Mouse (Mus musculus): Measurements from ENCODE around the gene Asna1. TPM values are rescaled to one million over a fixed set of nuclear protein-coding genes. Genes with fewer than 3 reads are reported as not detected.

Gene Asna1
- total and polyA plus RNA-seq, 3 experiments = 109 to 127 (median 119) TPM

GRCm38 (mm10) chr8:84973803-84974542 lies 51.1 kb downstream of the Asna1 start:
- peaks cover 25 to 37% of the 10 kb centered on the region in 2 experiments for H3K36me3 ChIP-seq (replicated peaks in 1 of 2; ENCODE audit: control insufficient read depth in 1 of 2, insufficient read depth in 1 of 2, low read length in 1 of 2)
- peak overlapping the region; percentile 88; the same call in 1 of the 2 replicates for H3K9ac ChIP-seq (ENCODE audit: insufficient read depth, low read depth)
- dilution Hi-C loops (cut with MboI; ENCODE audit: extremely low pct_ligation_motif_present, extremely low pct_unique_long_range_greater_than_20kb, low sequenced_read_pairs) (no loop called here), in situ Hi-C loops (cut with MboI; ENCODE audit: low pct_ligation_motif_present, low pct_unique_long_range_greater_than_20kb, low sequenced_read_pairs) (loop anchor here (5.0 kb wide), 1 partner anchor 33 kb away; no protein-coding TSS in a partner anchor)
- peaks cover 26% of the 10 kb centered on the region for H3K79me2 ChIP-seq (replicated peaks; ENCODE audit: control insufficient read depth, extremely low read depth, insufficient read depth, poor library complexity, severe bottlenecking)
- H3K27me3 ChIP-seq (replicated peaks) = no peaks in the 10 kb centered on the region
- H3K4me2 ChIP-seq (ENCODE audit: insufficient read depth, low read depth, poor library complexity, severe bottlenecking) = peak overlapping the region; percentile 98
- peak overlapping the region in 2 of 3 experiments; percentile 35 to 94 for H3K4me3 ChIP-seq (replicated peaks in 1 of 3; ENCODE audit: low read depth in 2 of 3, low read length in 2 of 3, poor library complexity in 1 of 3)
- no peaks in the 10 kb centered on the region for H3K9me3 ChIP-seq (replicated peaks; ENCODE audit: low read length)
- peaks cover 6 to 20% of the 10 kb centered on the region in 2 experiments; a peak in 3 of 4 replicates for H3K4me1 ChIP-seq (ENCODE audit: control insufficient read depth in 1 of 2, insufficient read depth in 2 of 2)
- TF ChIP-seq NELFE (IDR thresholded peaks at IDR 0.05; ENCODE audit: low read depth, low read length) (peak; percentile 15; the same call in 1 of the 2 replicates), CHD2 (IDR thresholded peaks at IDR 0.05; ENCODE audit: low read length) (no peak), SMC3 (IDR thresholded peaks at IDR 0.05; ENCODE audit: low read depth, low read length) (peak; percentile 98), ELF1 (IDR thresholded peaks at IDR 0.05; ENCODE audit: low read depth, low read length) (no peak), CHD1 (IDR thresholded peaks at IDR 0.05; ENCODE audit: low read depth, low read length) (no peak), MYC (IDR thresholded peaks at IDR 0.05; ENCODE audit: low read depth, low read length) (peak; percentile 76; the same call in 1 of the 2 replicates), RCOR1 (conservative IDR thresholded peaks at IDR 0.05; ENCODE audit: low read depth, low read length) (no peak), HCFC1 (IDR thresholded peaks at IDR 0.05; ENCODE audit: low read depth, low read length) (no peak), SIN3A (IDR thresholded peaks at IDR 0.05; ENCODE audit: low read length) (peak; percentile 80; the same call in 1 of the 2 replicates), POLR2A (IDR thresholded peaks at IDR 0.05; ENCODE audit: low read depth, low read length) (0 out of 2 replicates have a peak, but pooled peaks have one; percentile 5), RAD21 (IDR thresholded peaks at IDR 0.05; ENCODE audit: low read depth, low read length) (peak; percentile 99), ZC3H11A (IDR thresholded peaks at IDR 0.05; ENCODE audit: low read depth, low read length) (peak; percentile 84), CTCF (conservative IDR thresholded peaks at IDR 0.05 in 1 of 2, IDR thresholded peaks at IDR 0.05 in 1 of 2; ENCODE audit: low read depth in 2 of 2, low read length in 2 of 2) (peak; percentile 89 to 98), MAZ (IDR thresholded peaks at IDR 0.05; ENCODE audit: low read depth, low read length) (no peak)
- H3K27ac ChIP-seq (ENCODE audit: insufficient read depth, low read depth) = peak overlapping the region; percentile 30; the same call in 1 of the 2 replicates
- peak; percentile 76 for DNase-seq (ENCODE audit: extremely low read depth)

GRCm38 (mm10) chr8:84973079-84973478 lies 52.0 kb downstream of the Asna1 start:
- Histone ChIP-seq H3K27ac (ENCODE audit: insufficient read depth, low read depth) (no peak overlapping the region), H3K9ac (ENCODE audit: insufficient read depth, low read depth) (no peak overlapping the region), H3K36me3 (replicated peaks in 1 of 2; ENCODE audit: control insufficient read depth in 1 of 2, insufficient read depth in 1 of 2, low read length in 1 of 2) (peaks cover 25 to 37% of the 10 kb centered on the region in 2 experiments), H3K79me2 (replicated peaks; ENCODE audit: control insufficient read depth, extremely low read depth, insufficient read depth, poor library complexity, severe bottlenecking) (peaks cover 22% of the 10 kb centered on the region), H3K9me3 (replicated peaks; ENCODE audit: low read length) (no peaks in the 10 kb centered on the region), H3K4me1 (ENCODE audit: control insufficient read depth in 1 of 2, insufficient read depth in 2 of 2) (peaks cover 6 to 23% of the 10 kb centered on the region in 2 experiments; a peak in 3 of 4 replicates), H3K4me2 (ENCODE audit: insufficient read depth, low read depth, poor library complexity, severe bottlenecking) (no peak overlapping the region), H3K4me3 (replicated peaks in 1 of 3; ENCODE audit: low read depth in 2 of 3, low read length in 2 of 3, poor library complexity in 1 of 3) (no peak overlapping the region), H3K27me3 (replicated peaks) (no peaks in the 10 kb centered on the region)
- dilution Hi-C loops (cut with MboI; ENCODE audit: extremely low pct_ligation_motif_present, extremely low pct_unique_long_range_greater_than_20kb, low sequenced_read_pairs) = no loop called here
- no peak for TF ChIP-seq KAT2A (IDR thresholded peaks at IDR 0.05; ENCODE audit: insufficient replicate concordance, low read length)
- no peak for TF ChIP-seq USF2 (conservative IDR thresholded peaks at IDR 0.05; ENCODE audit: low read depth, low read length)
- no peak for TF ChIP-seq EP300 (IDR thresholded peaks at IDR 0.05; ENCODE audit: low read length)
- TF ChIP-seq TCF12 (IDR thresholded peaks at IDR 0.05; ENCODE audit: low read depth, low read length) = no peak
- no peak for TF ChIP-seq POLR2AphosphoS2 (IDR thresholded peaks at IDR 0.05; ENCODE audit: low read depth, low read length)
- no peak for TF ChIP-seq JUN (IDR thresholded peaks at IDR 0.05; ENCODE audit: insufficient read depth, low read depth, low read length)
- in situ Hi-C loops (cut with MboI; ENCODE audit: low pct_ligation_motif_present, low pct_unique_long_range_greater_than_20kb, low sequenced_read_pairs) = loop anchor here (5.0 kb wide), 1 partner anchor 34 kb away; no protein-coding TSS in a partner anchor
- DNase-seq (ENCODE audit: extremely low read depth) = no peak
